Mouse (Mus musculus) hindbrain, embryonic 12.5 days (tissue): ENCODE measurements around the gene Clic3. TPM values are rescaled to one million over a fixed set of nuclear protein-coding genes. Genes with fewer than 3 reads are reported as not detected.

Experiments
- ATAC-seq: fragments of 200-750 bp; cut with Nextera tagmentation; 2 replicates; pipeline ENCODE4 v1.8.0; 2017; ENCODE audit warnings: moderate TSS enrichment; ENCODE audit not compliant: low FRiP score
- H3K27ac ChIP-seq: fragments of 300-500 bp; sonication (generic); 2 replicates; pipeline ENCODE4 v1.5.1; 2016; ENCODE audit warnings: mild to moderate bottlenecking
- H3K27me3 ChIP-seq: fragments of 300-500 bp; sonication (generic); 2 replicates; pipeline ENCODE4 v1.6.1; 2016; ENCODE audit warnings: mild to moderate bottlenecking
- H3K36me3 ChIP-seq: fragments of 300-500 bp; sonication (generic); 2 replicates; pipeline ENCODE4 v1.6.1; 2016; ENCODE audit warnings: mild to moderate bottlenecking
- H3K4me1 ChIP-seq: fragments of 300-500 bp; sonication (generic); 2 replicates; pipeline ENCODE4 v1.6.1; 2016
- H3K4me2 ChIP-seq: fragments of 300-500 bp; sonication (generic); replicated peaks from 2 replicates; pipeline ENCODE4 v1.6.1; 2016; ENCODE audit warnings: mild to moderate bottlenecking
- H3K4me3 ChIP-seq: fragments of 300-500 bp; sonication (generic); 2 replicates; pipeline ENCODE4 v1.5.1; 2016; ENCODE audit warnings: mild to moderate bottlenecking
- H3K9ac ChIP-seq: fragments of 300-500 bp; sonication (generic); 2 replicates; pipeline ENCODE4 v1.6.1; 2016; ENCODE audit warnings: mild to moderate bottlenecking, moderate library complexity
- H3K9me3 ChIP-seq: fragments of 300-500 bp; sonication (generic); replicated peaks from 2 replicates; pipeline ENCODE4 v1.6.1; 2016; ENCODE audit warnings: mild to moderate bottlenecking
- WGBS: fragments of 180-500 bp; shearing (Covaris S2); methylation state at CpG from one replicate; pipeline ENCODE4 v1.1.7; 2016; 5-methylcytosine and 5-hydroxymethylcytosine counted together
- microRNA-seq: library from miRNA; unstranded; fragments of <30 nt; microRNA quantifications from one replicate; pipeline ENCODE4, GENCODE M21; 2017
- polyA plus RNA-seq: library from polyadenylated mRNA; unstranded; fragments of >200 nt; fragmentation: Nextera tagmentation; extraction: Ambion mirVana; gene quantifications from 2 replicates; pipeline ENCODE4 v1.2.1, GENCODE M21; 2016

The Clic3 gene
- polyA plus RNA-seq, 1 experiment from 2014 or later: 2.4 TPM

DNA sequence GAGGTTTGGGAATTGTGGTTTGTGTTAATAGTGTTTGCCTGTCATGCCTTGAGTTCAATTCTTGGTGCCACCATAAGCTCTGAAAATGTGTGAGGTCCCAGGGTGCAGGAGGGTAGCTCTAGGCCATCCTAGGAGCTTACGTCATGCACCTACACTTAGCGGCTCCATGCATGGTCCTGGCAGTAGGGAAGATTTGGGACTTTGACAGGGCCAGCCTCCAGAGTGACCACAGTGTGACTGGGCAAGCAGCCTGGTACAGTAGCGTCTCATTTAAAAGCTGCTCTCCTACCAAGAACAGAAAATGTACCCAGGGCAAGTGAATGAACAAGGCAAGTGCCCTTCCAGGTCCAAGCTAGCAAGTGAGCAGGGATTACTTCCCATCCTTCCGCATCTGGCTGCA, 49.2 kb downstream of the Clic3 start:
- no peak overlapping the region for H3K27ac ChIP-seq
- H3K4me2 ChIP-seq: no peak overlapping the region
- 93% methylated on average over 4 of the region's 4 CpGs for WGBS
- no peaks in the 10 kb centered on the region for H3K9me3 ChIP-seq
- ATAC-seq: no peak
- no peaks in the 10 kb centered on the region for H3K27me3 ChIP-seq
- peaks cover 40% of the 10 kb centered on the region for H3K36me3 ChIP-seq
- no peak overlapping the region for H3K4me3 ChIP-seq
- H3K9ac ChIP-seq: no peak overlapping the region
- peaks cover 13% of the 10 kb centered on the region for H3K4me1 ChIP-seq

DNA sequence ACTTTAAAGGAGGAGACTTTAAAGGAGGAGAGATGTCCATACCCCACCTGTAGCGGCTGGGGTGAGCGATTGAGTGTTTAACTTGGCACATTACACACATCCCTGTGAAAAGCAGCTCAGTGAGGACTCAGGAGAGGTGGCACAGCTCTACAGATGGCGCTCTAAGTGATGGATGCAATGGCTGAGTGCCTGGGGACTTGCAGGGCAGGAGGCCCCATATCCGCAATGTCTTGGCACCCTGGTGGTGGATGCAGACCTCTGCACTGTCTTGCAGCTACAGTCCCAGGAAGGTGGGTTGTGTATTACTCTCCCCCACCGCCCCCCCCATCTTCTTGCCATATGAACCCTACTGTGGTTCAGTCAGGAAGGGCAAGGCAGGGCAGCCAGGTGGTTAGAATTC, 50.3 kb downstream of the Clic3 start:
- Histone ChIP-seq H3K9ac (no peak overlapping the region), H3K4me2 (no peak overlapping the region), H3K27ac (no peak overlapping the region), H3K27me3 (no peaks in the 10 kb centered on the region; the same call in 1 of the 2 replicates), H3K4me3 (no peak overlapping the region), H3K4me1 (peaks cover 5% of the 10 kb centered on the region), H3K36me3 (peaks cover 40% of the 10 kb centered on the region), H3K9me3 (no peaks in the 10 kb centered on the region)
- no peak for ATAC-seq
- 42% methylated on average over 5 of the region's 5 CpGs for WGBS

Small RNA genes within 50 kb of the gene (microRNA-seq; reads per million reads assigned to microRNA genes)
- gene Mir3087: not detected

Other genes with a start within 250 kb of the Clic3 start
- gene Nelfb, start 245.3 kb upstream of the Clic3 start, polyA plus RNA-seq: 107 and 117 TPM in 2 replicates
- not detected in 2 replicates for gene Stpg3, start 242.2 kb upstream of the Clic3 start, polyA plus RNA-seq
- gene Fam166a, start 238.1 kb upstream of the Clic3 start, polyA plus RNA-seq: 0.19 TPM in 1 of 2 replicates, not detected in the other
- 391 and 416 TPM in 2 replicates for gene Tubb4b, start 232.1 kb upstream of the Clic3 start, polyA plus RNA-seq
- gene Slc34a3, start 222.5 kb upstream of the Clic3 start, polyA plus RNA-seq: not detected in 2 replicates
- not detected in 2 replicates for gene Rnf224, start 220.1 kb upstream of the Clic3 start, polyA plus RNA-seq
- 37.8 and 40.5 TPM in 2 replicates for gene Rnf208, start 214.6 kb upstream of the Clic3 start, polyA plus RNA-seq
- gene Cysrt1, start 214.4 kb upstream of the Clic3 start, polyA plus RNA-seq: not detected in 2 replicates
- 3.5 and 6.2 TPM in 2 replicates for gene AL732309.1, start 210.0 kb upstream of the Clic3 start, polyA plus RNA-seq
- gene Tmem203, start 201.4 kb upstream of the Clic3 start, polyA plus RNA-seq: 16.5 and 18.6 TPM in 2 replicates
- 13.2 and 14.9 TPM in 2 replicates for gene Tprn, start 194.2 kb upstream of the Clic3 start, polyA plus RNA-seq
- 195 and 201 TPM in 2 replicates for gene Ssna1, start 184.4 kb upstream of the Clic3 start, polyA plus RNA-seq
- gene Anapc2, start 184.4 kb upstream of the Clic3 start, polyA plus RNA-seq: 147 and 152 TPM in 2 replicates
- not detected in 2 replicates for gene Tmem210, start 168.7 kb upstream of the Clic3 start, polyA plus RNA-seq
- not detected in 2 replicates for gene Lrrc26, start 166.9 kb upstream of the Clic3 start, polyA plus RNA-seq
- gene Grin1, start 137.7 kb upstream of the Clic3 start, polyA plus RNA-seq: 6.3 and 6.9 TPM in 2 replicates
- 73.5 and 78.8 TPM in 2 replicates for gene Man1b1, start 124.5 kb upstream of the Clic3 start, polyA plus RNA-seq
- 21.9 and 23.5 TPM in 2 replicates for gene Dpp7, start 100.5 kb upstream of the Clic3 start, polyA plus RNA-seq
- gene Uap1l1, start 91.2 kb upstream of the Clic3 start, polyA plus RNA-seq: 5.7 and 7.9 TPM in 2 replicates
- 31.9 and 41.4 TPM in 2 replicates for gene Sapcd2, start 84.5 kb upstream of the Clic3 start, polyA plus RNA-seq
- gene Entpd2, start 61.0 kb upstream of the Clic3 start, polyA plus RNA-seq: 0.22 and 0.46 TPM in 2 replicates
- gene Npdc1, start 57.5 kb upstream of the Clic3 start, polyA plus RNA-seq: 216 and 225 TPM in 2 replicates
- gene Fut7, start 33.6 kb upstream of the Clic3 start, polyA plus RNA-seq: 0.53 TPM in 1 of 2 replicates, not detected in the other
- gene Abca2, start 28.1 kb upstream of the Clic3 start, polyA plus RNA-seq: 10.1 and 10.6 TPM in 2 replicates
- 41.6 and 49.4 TPM in 2 replicates for gene Paxx, start 4.3 kb downstream of the Clic3 start, polyA plus RNA-seq
- gene Ptgds, start 13.2 kb downstream of the Clic3 start, polyA plus RNA-seq: 2.8 and 3.0 TPM in 2 replicates
- not detected in 2 replicates for gene Lcn12, start 37.1 kb downstream of the Clic3 start, polyA plus RNA-seq
- 106 and 116 TPM in 2 replicates for gene Fbxw5, start 43.9 kb downstream of the Clic3 start, polyA plus RNA-seq
- gene C8g, start 44.9 kb downstream of the Clic3 start, polyA plus RNA-seq: 4.8 and 6.0 TPM in 2 replicates
- gene Traf2, start 90.1 kb downstream of the Clic3 start, polyA plus RNA-seq: 25.7 and 29.6 TPM in 2 replicates
- 377 TPM in 2 replicates for gene Edf1, start 101.0 kb downstream of the Clic3 start, polyA plus RNA-seq
- gene Mamdc4, start 118.0 kb downstream of the Clic3 start, polyA plus RNA-seq: 4.7 and 6.7 TPM in 2 replicates
- gene Phpt1, start 118.4 kb downstream of the Clic3 start, polyA plus RNA-seq: 131 and 162 TPM in 2 replicates
- 2.4 and 3.1 TPM in 2 replicates for gene Ajm1, start 124.9 kb downstream of the Clic3 start, polyA plus RNA-seq
- gene Rabl6, start 151.7 kb downstream of the Clic3 start, polyA plus RNA-seq: 70.0 and 72.3 TPM in 2 replicates
- gene Ccdc183, start 160.8 kb downstream of the Clic3 start, polyA plus RNA-seq: 0.25 and 0.32 TPM in 2 replicates
- 21.7 and 23.4 TPM in 2 replicates for gene Tmem141, start 165.2 kb downstream of the Clic3 start, polyA plus RNA-seq
- gene Fcna, start 171.2 kb downstream of the Clic3 start, polyA plus RNA-seq: 0.96 and 1.3 TPM in 2 replicates
- not detected in 2 replicates for gene Lcn8, start 196.3 kb downstream of the Clic3 start, polyA plus RNA-seq
- gene Lcn5, start 201.1 kb downstream of the Clic3 start, polyA plus RNA-seq: not detected in 2 replicates
- gene Lcn6, start 219.9 kb downstream of the Clic3 start, polyA plus RNA-seq: not detected in 2 replicates
- not detected in 2 replicates for gene Lcn10, start 225.9 kb downstream of the Clic3 start, polyA plus RNA-seq
- not detected in 2 replicates for gene Obp2a, start 243.2 kb downstream of the Clic3 start, polyA plus RNA-seq
- gene Bmyc, start 249.9 kb downstream of the Clic3 start, polyA plus RNA-seq: 97.8 and 98.7 TPM in 2 replicates